Mouse (Mus musculus) ovary, adult 2 months (tissue): ENCODE results near the gene Cyp2j9. TPM values are rescaled to one million over a fixed set of nuclear protein-coding genes. Genes with fewer than 3 reads are reported as not detected.

ENCODE experiments used
- polyA plus RNA-seq: library from polyadenylated mRNA; depleted of rRNA; stranded (reverse); fragments of >200 nt; gene quantifications from 2 replicates; pipeline ENCODE4 v1.2.3, GENCODE M21; 2012; rRNA removed

Gene Cyp2j9
- polyA plus RNA-seq, result 3.3 and 3.4 TPM in 2 replicates

GRCm38 (mm10) chr4:96590911-96591790 lies at the start of gene Cyp2j9:
Cyp2j9 (minus strand) TSS chr4:96591578.

GRCm38 (mm10) chr4:96553133-96553819 lies 38.1 kb downstream of the Cyp2j9 start, which contains the start of gene Cyp2j6:
Cyp2j6 (minus strand) TSS chr4:96553661.

Other genes with a start within 250 kb of the Cyp2j9 start
- 0.20 TPM in 1 of 2 replicates, not detected in the other for gene Cyp2j11, start 242.9 kb downstream of the Cyp2j9 start, polyA plus RNA-seq
- not detected in 2 replicates for gene Cyp2j8, start 84.2 kb downstream of the Cyp2j9 start, polyA plus RNA-seq
- 2.5 and 2.8 TPM in 2 replicates for gene Cyp2j6, start 37.9 kb downstream of the Cyp2j9 start, polyA plus RNA-seq
- 0.05 TPM in 1 of 2 replicates, not detected in the other for gene Cyp2j5, start 72.6 kb upstream of the Cyp2j9 start, polyA plus RNA-seq
- gene Gm12695, start 193.6 kb upstream of the Cyp2j9 start, polyA plus RNA-seq, result 0.33 and 0.56 TPM in 2 replicates